Mouse (Mus musculus): ENCODE data around the gene Spata17. TPM values are rescaled to one million over a fixed set of nuclear protein-coding genes. Genes with fewer than 3 reads are reported as not detected.

Spata17 gene
- polyA plus RNA-seq, 1 experiment from 2014 or later, result 0.86 TPM

DNA sequence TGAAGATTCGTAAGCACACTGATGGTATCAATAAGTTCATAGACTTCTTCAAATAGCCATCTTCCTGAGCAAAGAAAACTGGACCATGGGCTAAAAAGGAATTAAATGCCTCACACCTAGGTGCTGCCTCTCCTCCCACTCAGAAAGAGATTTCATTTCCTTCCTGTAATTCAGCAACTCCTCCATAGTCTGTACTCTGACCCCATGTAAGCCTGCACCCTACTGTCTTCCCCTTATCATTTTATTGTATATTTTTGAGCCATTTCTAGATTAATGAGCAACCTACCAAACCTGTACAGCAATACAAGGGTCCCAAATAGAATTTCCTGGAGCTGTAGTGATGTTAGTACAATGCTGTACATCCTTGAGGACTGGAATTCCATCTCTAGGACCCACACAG, 211.0 kb downstream of the Spata17 start:
- H3K9ac ChIP-seq (ENCODE audit: low read depth, low read length), result no peak overlapping the region
- ATAC-seq (replicated peaks; ENCODE audit: low FRiP score, low read depth), result no peak
- no peak for TF ChIP-seq CTCF (IDR thresholded peaks at IDR 0.05; ENCODE audit: low read depth)

GRCm38 (mm10) chr1:187003441-187003861, 211.8 kb downstream of the Spata17 start:
- Histone ChIP-seq H3K9ac (ENCODE audit: low read depth, low read length) (no peak overlapping the region), H3K4me2 (ENCODE audit: low read length) (no peak overlapping the region), H3K4me3 (replicated peaks; ENCODE audit: low read depth, low read length) (no peak overlapping the region), H3K36me3 (ENCODE audit: insufficient read depth, low read length) (no peaks in the 10 kb centered on the region), H3K9me3 (replicated peaks; ENCODE audit: low read length) (no peaks in the 10 kb centered on the region), H3K27me3 (ENCODE audit: insufficient read depth, low read length) (no peaks in the 10 kb centered on the region), H3K4me1 (replicated peaks; ENCODE audit: insufficient read depth, low read length) (no peaks in the 10 kb centered on the region), H3K27ac (no peak overlapping the region)
- no peak for ATAC-seq (replicated peaks; ENCODE audit: low FRiP score, low read depth)
- no peak for DNase-seq (ENCODE audit: low spot score)
- WGBS, result 51% methylated on average over 7 of the region's 7 CpGs
- no peak for TF ChIP-seq CTCF (IDR thresholded peaks at IDR 0.05; ENCODE audit: low read depth)

More for the DNA sequence above, 211.0 kb downstream of the Spata17 start:
- no peaks in the 10 kb centered on the region for H3K9me3 ChIP-seq (replicated peaks; ENCODE audit: low read length)
- DNase-seq (ENCODE audit: low spot score), result no peak
- H3K4me3 ChIP-seq (replicated peaks; ENCODE audit: low read depth, low read length), result no peak overlapping the region
- H3K27ac ChIP-seq, result no peak overlapping the region
- H3K36me3 ChIP-seq (ENCODE audit: insufficient read depth, low read length), result no peaks in the 10 kb centered on the region
- H3K4me2 ChIP-seq (ENCODE audit: low read length), result no peak overlapping the region
- no peaks in the 10 kb centered on the region for H3K27me3 ChIP-seq (ENCODE audit: insufficient read depth, low read length)
- WGBS, result 92% methylated on average over 1 of the region's 1 CpGs
- H3K4me1 ChIP-seq (replicated peaks; ENCODE audit: insufficient read depth, low read length), result no peaks in the 10 kb centered on the region

DNA sequence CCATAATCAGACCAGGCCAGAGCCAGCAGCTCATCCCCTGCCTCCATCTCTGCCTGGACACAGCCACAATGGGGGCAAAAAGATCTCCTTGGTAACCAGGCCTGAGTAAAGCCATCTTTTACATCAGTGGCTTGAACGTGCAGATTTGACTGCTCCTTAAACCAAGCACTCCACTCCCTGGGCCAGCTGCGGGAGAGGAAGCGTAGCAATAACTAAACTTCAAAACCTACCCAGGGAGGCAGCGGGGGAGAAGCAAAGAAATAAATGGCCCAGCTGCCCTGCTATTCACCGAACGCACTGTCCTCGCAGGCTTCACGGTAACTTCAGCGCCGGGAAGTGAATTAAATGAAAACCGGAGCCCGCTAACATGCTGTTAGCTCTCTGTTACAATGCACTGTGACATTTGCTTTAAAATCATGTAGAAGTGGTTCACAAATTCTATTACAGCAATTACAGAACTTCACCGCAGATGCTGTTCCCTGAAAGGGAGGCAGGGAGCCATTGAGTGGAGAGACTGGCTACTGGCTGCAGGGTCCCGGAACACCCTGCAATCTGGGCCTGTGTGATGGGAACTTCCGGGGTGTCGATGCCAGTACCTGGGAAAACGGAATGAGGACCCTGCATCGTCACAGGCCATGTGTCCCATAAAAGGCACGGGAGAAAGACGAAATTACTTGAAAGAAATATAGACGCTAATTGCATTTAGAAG, 217.5 kb downstream of the Spata17 start:
- no peaks in the 10 kb centered on the region for H3K36me3 ChIP-seq (ENCODE audit: insufficient read depth, low read length)

More for the DNA sequence above, 217.5 kb downstream of the Spata17 start:
- Histone ChIP-seq H3K4me2 (ENCODE audit: low read length) (no peak overlapping the region), H3K27me3 (ENCODE audit: insufficient read depth, low read length) (no peaks in the 10 kb centered on the region), H3K9ac (ENCODE audit: low read depth, low read length) (no peak overlapping the region), H3K9me3 (replicated peaks; ENCODE audit: low read length) (no peaks in the 10 kb centered on the region), H3K4me3 (replicated peaks; ENCODE audit: low read depth, low read length) (no peak overlapping the region), H3K4me1 (replicated peaks; ENCODE audit: insufficient read depth, low read length) (no peaks in the 10 kb centered on the region), H3K27ac (no peak overlapping the region)
- no peak for ATAC-seq (replicated peaks; ENCODE audit: low FRiP score, low read depth)
- 89% methylated on average over 21 of the region's 21 CpGs for WGBS
- no peak for DNase-seq (ENCODE audit: low spot score)
- no peak for TF ChIP-seq CTCF (IDR thresholded peaks at IDR 0.05; ENCODE audit: low read depth)

Other genes with a start within 250 kb of the Spata17 start
- gene D1Pas1, start 248.0 kb downstream of the Spata17 start, polyA plus RNA-seq (2015; fragmentation: Nextera tagmentation; extraction: Ambion mirVana), result not detected in 2 replicates
- 11.8 and 12.5 TPM in 2 replicates for gene Gpatch2, start within 50 bp of the Spata17 start, polyA plus RNA-seq (2015; fragmentation: Nextera tagmentation; extraction: Ambion mirVana)

All from kidney, postnatal 0 days (tissue).